Mouse (Mus musculus): ENCODE measurements around the gene Ces1g.

Ces1g gene

GRCm38 (mm10) chr8:93337207-93337606, at the start of gene Ces1g:
Gene Ces1g, minus strand, starts transcription at chr8:93337308.
- no peak for DNase-seq (ENCODE audit: low read depth, low spot score)

- no peak for DNase-seq (ENCODE audit: low read depth, low spot score)
These were observed 42.5 kb upstream of the Ces1g start, which contains the start of gene Ces1h for GRCm38 (mm10) chr8:93379625-93380024. Gene Ces1h, minus strand, starts transcription at chr8:93379725.

- no peak for DNase-seq (ENCODE audit: low read depth, low spot score)
These were observed 32.4 kb upstream of the Ces1g start for GRCm38 (mm10) chr8:93369481-93369880.

GRCm38 (mm10) chr8:93360113-93360512, 23.0 kb upstream of the Ces1g start:
- no peak for DNase-seq (ENCODE audit: low read depth, low spot score)

GRCm38 (mm10) chr8:93339531-93339930, 2.4 kb upstream of the Ces1g start:
- no peak for DNase-seq (ENCODE audit: low read depth, low spot score)

- DNase-seq (ENCODE audit: low read depth, low spot score): no peak
These were observed 4.4 kb downstream of the Ces1g start for GRCm38 (mm10) chr8:93332703-93333102.

- no peak for DNase-seq (ENCODE audit: low read depth, low spot score)
These were observed 6.0 kb downstream of the Ces1g start for GRCm38 (mm10) chr8:93331151-93331550.

GRCm38 (mm10) chr8:93325123-93325522, 12.0 kb downstream of the Ces1g start:
- DNase-seq (ENCODE audit: low read depth, low spot score): no peak

GRCm38 (mm10) chr8:93317031-93317430, 20.1 kb downstream of the Ces1g start:
- no peak for DNase-seq (ENCODE audit: low read depth, low spot score)

GRCm38 (mm10) chr8:93315557-93315956, 21.6 kb downstream of the Ces1g start:
- DNase-seq (ENCODE audit: low read depth, low spot score): no peak

- DNase-seq (ENCODE audit: low read depth, low spot score): no peak
These were observed 53.2 kb downstream of the Ces1g start for GRCm38 (mm10) chr8:93283896-93284295.

- no peak for DNase-seq (ENCODE audit: low read depth, low spot score)
These were observed 54.8 kb downstream of the Ces1g start for GRCm38 (mm10) chr8:93282349-93282748.

- DNase-seq (ENCODE audit: low read depth, low spot score): no peak
These were observed 57.6 kb downstream of the Ces1g start, which contains the start of gene Ces1f for GRCm38 (mm10) chr8:93279556-93279955. Gene Ces1f, minus strand, starts transcription at chr8:93279747.

GRCm38 (mm10) chr8:93278176-93278805, 58.8 kb downstream of the Ces1g start:
- no peak for DNase-seq (ENCODE audit: low read depth, low spot score)

- DNase-seq (ENCODE audit: low read depth, low spot score): no peak
These were observed 62.5 kb downstream of the Ces1g start for GRCm38 (mm10) chr8:93274609-93275008.

- DNase-seq (ENCODE audit: low read depth, low spot score): no peak
These were observed 63.8 kb downstream of the Ces1g start for GRCm38 (mm10) chr8:93273321-93273720.

GRCm38 (mm10) chr8:93272686-93273085, 64.4 kb downstream of the Ces1g start:
- DNase-seq (ENCODE audit: low read depth, low spot score): peak; percentile 8

- no peak for DNase-seq (ENCODE audit: low read depth, low spot score)
These were observed 75.7 kb downstream of the Ces1g start for GRCm38 (mm10) chr8:93261436-93261835.

GRCm38 (mm10) chr8:93252400-93252925, 84.6 kb downstream of the Ces1g start:
- DNase-seq (ENCODE audit: low read depth, low spot score): no peak
